Mouse (Mus musculus): Measurements from ENCODE around the gene Cdc42se2.
A peak's percentile ranks its signal among the peaks of the same experiment; 100 is the strongest.

Cdc42se2 gene

GRCm38 (mm10) chr11:54791458-54791857 lies 4.0 kb upstream of the Cdc42se2 start:
- DNase-seq: no peak

GRCm38 (mm10) chr11:54786858-54787487 lies 502 bp downstream of the Cdc42se2 start:
- peak; percentile 70 to 73 for DNase-seq

GRCm38 (mm10) chr11:54785566-54785965 lies 1.9 kb downstream of the Cdc42se2 start:
- DNase-seq: no peak

GRCm38 (mm10) chr11:54784436-54784835 lies 3.0 kb downstream of the Cdc42se2 start:
- DNase-seq: no peak

- no peak for DNase-seq
These were observed 5.2 kb downstream of the Cdc42se2 start for GRCm38 (mm10) chr11:54782253-54782652.

- no peak for DNase-seq
These were observed 7.5 kb downstream of the Cdc42se2 start for GRCm38 (mm10) chr11:54779946-54780345.

- DNase-seq: peak in 1 of 2 experiments; percentile 25
These were observed 9.2 kb downstream of the Cdc42se2 start for GRCm38 (mm10) chr11:54778131-54778844.

- no peak for DNase-seq
These were observed 9.9 kb downstream of the Cdc42se2 start for GRCm38 (mm10) chr11:54777387-54778130.

GRCm38 (mm10) chr11:54776735-54777333 lies 10.6 kb downstream of the Cdc42se2 start:
- no peak for DNase-seq

- no peak for DNase-seq
These were observed 11.1 kb downstream of the Cdc42se2 start for GRCm38 (mm10) chr11:54776367-54776701.

- DNase-seq: no peak
These were observed 11.7 kb downstream of the Cdc42se2 start for GRCm38 (mm10) chr11:54775628-54776366.

- no peak for DNase-seq
These were observed 13.0 kb downstream of the Cdc42se2 start for GRCm38 (mm10) chr11:54774282-54775078.

GRCm38 (mm10) chr11:54771549-54771948 lies 15.9 kb downstream of the Cdc42se2 start:
- no peak for DNase-seq

GRCm38 (mm10) chr11:54769843-54770242 lies 17.6 kb downstream of the Cdc42se2 start:
- no peak for DNase-seq

GRCm38 (mm10) chr11:54768116-54768690 lies 19.3 kb downstream of the Cdc42se2 start:
- DNase-seq: no peak

GRCm38 (mm10) chr11:54764759-54765158 lies 22.7 kb downstream of the Cdc42se2 start:
- DNase-seq: no peak

- DNase-seq: no peak
These were observed 23.4 kb downstream of the Cdc42se2 start for GRCm38 (mm10) chr11:54764026-54764425.

- no peak for DNase-seq
These were observed 24.7 kb downstream of the Cdc42se2 start for GRCm38 (mm10) chr11:54762735-54763134.

GRCm38 (mm10) chr11:54757993-54758392 lies 29.5 kb downstream of the Cdc42se2 start:
- DNase-seq: peak; percentile 32 to 39

- no peak for DNase-seq
These were observed 32.3 kb downstream of the Cdc42se2 start for GRCm38 (mm10) chr11:54755148-54755664.
